Mouse (Mus musculus): ENCODE measurements at regions not wholly inside any gene's neighbourhood (a gene's known extent, or its start where the extent isn't known, plus 50 kb on each side); places are given as distances from the start of the nearest gene placed in this dataset.

- TF ChIP-seq EP300 (optimal IDR thresholded peaks at IDR 0.05) = no peak
- TF ChIP-seq CTCF (IDR thresholded peaks at IDR 0.05; ENCODE audit: low read depth) = no peak
Observed at GRCm38 (mm10) chr15:56018141-56018540, 1459.3 kb downstream of the Slc22a22 start.

All from stomach, postnatal 0 days (tissue).